Mouse (Mus musculus) right cerebral cortex, adult 2 months (tissue): Measurements from ENCODE around the gene Mon2.

Experiments
- DNase-seq, 2 experiments: peaks; one replicate each; pipeline ENCODE4 v3.0.0; 2021 to 2022; ENCODE audit warnings: low spot score in 2 of 2

Gene Mon2

GRCm38 (mm10) chr10:122964241-122964636 lies 112.1 kb downstream of the Mon2 start:
- no peak for DNase-seq

- DNase-seq, result no peak
Observed at GRCm38 (mm10) chr10:122963463-122964240, 112.7 kb downstream of the Mon2 start.

GRCm38 (mm10) chr10:122962651-122963050 lies 113.7 kb downstream of the Mon2 start:
- DNase-seq, result no peak

- DNase-seq, result no peak
Observed at GRCm38 (mm10) chr10:122961494-122961893, 114.8 kb downstream of the Mon2 start.

GRCm38 (mm10) chr10:122960738-122961137 lies 115.6 kb downstream of the Mon2 start:
- no peak for DNase-seq

GRCm38 (mm10) chr10:122960216-122960615 lies 116.1 kb downstream of the Mon2 start:
- no peak for DNase-seq

GRCm38 (mm10) chr10:122958699-122959098 lies 117.6 kb downstream of the Mon2 start:
- DNase-seq, result no peak

GRCm38 (mm10) chr10:122957918-122958317 lies 118.4 kb downstream of the Mon2 start:
- DNase-seq, result no peak

- no peak for DNase-seq
Observed at GRCm38 (mm10) chr10:122953576-122953975, 122.7 kb downstream of the Mon2 start.

GRCm38 (mm10) chr10:122950966-122951365 lies 125.3 kb downstream of the Mon2 start:
- no peak for DNase-seq

GRCm38 (mm10) chr10:122944888-122945287 lies 131.4 kb downstream of the Mon2 start:
- no peak for DNase-seq

GRCm38 (mm10) chr10:122943824-122944223 lies 132.5 kb downstream of the Mon2 start:
- no peak for DNase-seq

GRCm38 (mm10) chr10:122942771-122943170 lies 133.5 kb downstream of the Mon2 start:
- DNase-seq, result no peak
